Mouse (Mus musculus): Measurements from ENCODE around the gene Esr1.

DNA sequence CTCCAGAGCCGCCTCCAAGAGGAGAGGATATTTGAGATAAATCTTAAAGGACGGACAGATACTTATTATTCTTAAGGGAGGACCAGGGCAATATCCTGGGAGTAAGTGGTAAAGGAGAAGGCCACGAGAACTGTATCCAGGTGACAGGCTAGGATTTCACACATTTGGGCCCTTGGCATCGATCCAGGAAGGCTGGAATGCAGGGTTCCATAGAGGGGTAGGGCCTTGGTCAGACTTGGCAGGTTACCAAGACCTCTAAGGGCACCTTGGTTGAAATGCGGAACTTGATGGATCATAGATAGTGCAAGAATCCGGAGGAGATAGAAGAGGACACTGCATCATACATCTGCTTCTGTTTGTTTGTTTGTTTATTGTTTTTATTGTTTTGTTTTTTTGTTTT lies 24.3 kb downstream of the Esr1 start:
- TF ChIP-seq CTCF (IDR thresholded peaks at IDR 0.05; ENCODE audit: low read depth) (no peak), EP300 (IDR thresholded peaks at IDR 0.05; ENCODE audit: low read depth) (no peak)
